Mouse (Mus musculus) right cerebral cortex, adult 18-20 months (tissue): ENCODE results near the gene Gosr1.
"Not testable (repeated sequence)": the region's sequence is repeated elsewhere in the genome, so short reads cannot be mapped to it uniquely, and the experiment has no call there.

Experiments
- DNase-seq: peaks from one replicate; pipeline ENCODE4 v3.0.0; 2022; ENCODE audit warnings: mixed read lengths

The Gosr1 gene

DNA sequence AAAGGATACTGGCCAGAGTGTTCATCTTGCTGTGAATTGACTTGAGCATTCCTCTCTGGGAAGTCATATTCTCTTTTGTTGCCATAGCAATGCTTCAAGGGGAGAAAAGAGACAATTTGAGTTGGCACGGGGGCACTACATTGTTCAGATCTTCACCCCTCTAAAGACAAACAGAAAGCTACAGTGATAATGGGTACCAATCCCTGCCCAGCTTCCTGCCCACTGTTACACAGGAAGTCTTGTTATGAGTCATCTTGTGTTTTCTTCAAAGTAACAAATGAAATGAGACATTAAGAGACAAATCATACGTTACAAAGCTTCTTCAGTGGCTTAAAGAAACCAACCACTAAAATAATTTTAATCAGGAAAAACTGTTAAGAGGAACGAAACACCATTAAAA is 28.8 kb downstream of the Gosr1 start:
- no peak for DNase-seq

DNA sequence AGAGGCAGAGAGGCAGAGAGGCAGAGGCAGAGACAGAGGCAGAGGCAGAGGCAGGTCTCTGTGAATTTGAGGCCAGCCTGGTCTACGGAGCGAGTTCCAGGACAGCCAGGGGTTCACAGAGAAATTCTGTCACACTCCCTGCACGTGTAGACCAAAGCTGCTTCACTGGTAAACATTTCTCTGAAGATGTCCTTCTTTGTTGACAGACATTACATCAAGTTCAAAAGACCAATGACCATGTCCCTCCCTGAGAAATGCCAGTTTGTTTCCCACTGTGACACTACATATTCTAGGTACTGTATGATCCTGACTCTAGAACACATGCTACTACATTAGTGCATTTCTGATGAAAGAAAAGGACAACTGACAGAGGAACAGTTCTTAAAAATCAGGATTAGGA is 32.7 kb downstream of the Gosr1 start:
- DNase-seq: no peak

DNA sequence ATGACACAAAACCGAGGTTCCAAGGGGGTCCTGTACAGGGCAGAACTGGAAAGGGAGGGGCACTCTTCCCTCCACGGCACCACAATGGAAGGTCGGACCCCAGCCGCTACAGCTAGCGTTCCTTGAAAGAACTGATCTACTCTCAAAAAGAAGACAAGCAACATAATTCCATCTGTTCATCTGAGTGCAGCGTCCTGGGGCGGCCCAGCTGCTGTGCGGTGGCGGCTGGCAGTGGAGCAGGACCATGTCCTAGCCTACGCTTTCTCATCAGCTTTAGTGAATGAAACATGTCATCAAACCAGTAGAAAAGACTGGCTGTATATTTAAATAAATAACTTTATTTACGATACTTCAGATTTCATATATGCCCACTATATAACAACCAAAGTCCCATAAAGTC is 35.3 kb downstream of the Gosr1 start:
- DNase-seq: no peak

DNA sequence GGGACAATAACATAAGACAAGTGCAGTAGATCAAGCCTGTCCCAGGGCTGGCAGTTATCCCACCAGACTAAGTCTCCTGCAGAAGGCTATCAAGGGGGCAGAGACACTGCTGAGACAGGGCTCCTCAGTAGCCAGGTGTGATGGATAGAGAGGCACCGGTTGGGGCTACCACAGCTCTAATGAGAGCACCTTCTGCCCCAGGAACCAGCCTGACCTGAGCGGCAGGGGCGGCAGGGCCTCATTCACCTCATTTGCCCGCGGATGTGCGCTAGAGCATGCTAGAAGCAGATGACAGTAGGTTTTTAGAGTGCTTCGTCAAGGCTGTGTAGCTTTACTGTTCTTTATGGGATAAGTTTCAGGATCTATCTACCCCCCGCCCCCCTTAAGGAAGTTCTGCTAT is 39.5 kb downstream of the Gosr1 start:
- no peak for DNase-seq

DNA sequence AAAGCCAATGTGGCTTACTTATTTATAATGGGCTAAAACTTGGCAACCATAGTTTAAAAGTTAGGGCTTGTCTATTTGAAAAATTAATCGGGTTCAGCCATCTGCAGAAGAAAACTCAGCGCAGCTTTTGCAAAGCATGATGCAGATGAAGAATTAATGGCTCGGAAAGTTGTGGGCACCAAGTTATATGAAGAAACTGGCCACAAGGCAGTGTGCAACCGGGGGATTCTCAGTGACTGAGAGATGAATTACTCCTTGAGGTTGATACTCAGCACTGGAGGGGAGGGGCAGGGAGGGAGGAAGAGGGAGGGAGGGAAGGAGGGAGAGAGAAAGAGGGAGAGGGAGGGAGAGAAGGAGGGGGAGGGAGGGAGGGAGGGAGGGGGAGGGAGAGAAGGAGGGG is 46.4 kb downstream of the Gosr1 start:
- DNase-seq: no peak

DNA sequence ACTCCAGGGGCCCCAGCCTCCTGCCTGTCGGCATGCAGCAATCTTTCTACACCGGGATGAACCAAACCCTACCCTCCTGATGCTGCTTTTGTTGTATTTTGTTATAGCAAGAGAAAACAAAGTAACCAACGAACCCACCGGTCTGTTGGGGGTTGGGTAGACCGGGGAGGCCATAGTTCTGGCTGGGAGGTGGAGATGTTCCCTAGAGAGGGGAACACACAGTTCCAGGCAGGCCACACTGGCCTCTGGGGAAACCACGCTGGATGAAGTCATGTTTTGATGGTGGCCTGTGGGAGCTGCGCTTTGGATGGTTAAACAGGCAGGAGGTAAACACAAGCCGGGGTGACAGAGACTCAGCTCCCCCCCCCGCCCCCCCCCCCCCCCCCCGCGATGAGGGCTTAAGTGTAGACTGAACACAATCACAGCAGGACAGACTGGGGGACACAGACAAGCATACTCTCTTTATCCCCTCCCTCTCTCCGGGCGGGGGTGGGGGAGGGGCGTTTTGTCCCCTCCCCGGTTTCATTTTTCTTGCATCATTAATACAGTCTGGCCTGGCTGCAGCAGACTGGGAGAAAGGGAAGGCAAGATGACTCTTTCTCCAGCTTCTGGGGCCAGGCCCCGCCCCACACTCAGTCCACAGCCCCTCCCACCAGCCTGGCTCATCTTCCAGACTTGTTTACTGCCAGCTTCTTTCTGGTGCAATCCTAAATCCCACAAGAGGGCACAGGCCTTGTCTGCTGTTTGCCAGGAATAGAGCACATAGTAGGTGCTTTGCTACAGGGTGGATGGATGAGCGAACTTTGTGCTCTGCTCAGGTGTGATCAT is 53.5 kb downstream of the Gosr1 start:
- DNase-seq: no peak

DNA sequence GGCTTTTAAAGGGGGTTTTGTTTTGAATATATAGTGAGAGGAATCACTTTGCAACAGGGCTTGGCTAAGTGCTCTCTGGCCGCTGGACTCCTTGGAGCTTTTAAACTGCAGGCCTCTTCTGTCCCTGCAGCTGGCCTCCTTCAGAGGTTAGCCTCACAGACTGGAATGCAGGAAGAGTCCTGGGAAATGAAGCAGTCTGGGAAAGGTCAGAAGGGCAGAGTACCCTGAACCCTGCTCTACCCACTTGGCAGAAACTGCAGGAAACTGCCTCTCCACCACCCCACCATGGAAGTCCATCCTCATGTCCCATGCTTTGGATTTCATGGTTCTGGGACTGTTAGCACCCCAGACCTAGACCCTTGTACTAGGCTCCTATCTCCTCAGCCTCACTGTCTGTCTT is 54.5 kb downstream of the Gosr1 start:
- no peak for DNase-seq

DNA sequence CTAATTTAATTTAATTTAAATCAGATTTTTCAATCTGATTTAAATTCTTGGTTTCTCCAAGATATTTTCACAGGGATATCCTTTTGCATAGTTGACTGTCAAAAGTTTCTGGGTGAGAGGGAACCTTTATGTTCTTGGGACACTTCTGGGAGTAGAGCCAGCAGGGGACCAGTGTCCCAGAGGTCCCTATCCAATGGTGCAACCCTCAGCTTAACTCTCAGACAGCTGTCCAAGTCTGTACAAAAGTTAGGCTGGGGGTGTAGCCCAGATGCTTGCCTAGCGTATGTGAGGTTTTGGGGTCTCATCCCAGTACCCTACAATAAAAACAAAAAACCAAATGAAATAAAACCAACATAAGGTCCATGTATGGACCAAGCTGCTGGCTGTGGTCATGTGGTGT is 55.3 kb downstream of the Gosr1 start:
- DNase-seq: no peak

DNA sequence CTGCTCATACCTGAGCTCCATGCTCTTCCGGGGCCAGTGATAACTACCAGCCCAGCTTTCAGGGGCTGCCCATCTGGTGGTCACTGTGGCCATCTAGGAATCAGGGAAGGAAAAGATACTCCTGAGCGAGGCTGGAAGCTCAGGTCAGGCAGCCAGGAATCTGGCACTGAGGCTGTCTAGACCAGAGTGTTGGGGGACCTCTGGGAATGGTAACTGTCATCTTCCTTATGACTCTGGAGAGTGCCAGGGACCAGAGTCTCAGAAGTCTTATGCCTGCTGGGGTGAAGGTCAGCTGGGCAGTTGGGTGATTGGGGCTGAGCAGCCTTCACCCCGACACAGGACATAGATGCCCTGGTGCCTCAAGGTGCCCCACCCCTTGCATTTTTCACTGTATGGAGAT is 55.7 kb downstream of the Gosr1 start:
- DNase-seq: no peak

DNA sequence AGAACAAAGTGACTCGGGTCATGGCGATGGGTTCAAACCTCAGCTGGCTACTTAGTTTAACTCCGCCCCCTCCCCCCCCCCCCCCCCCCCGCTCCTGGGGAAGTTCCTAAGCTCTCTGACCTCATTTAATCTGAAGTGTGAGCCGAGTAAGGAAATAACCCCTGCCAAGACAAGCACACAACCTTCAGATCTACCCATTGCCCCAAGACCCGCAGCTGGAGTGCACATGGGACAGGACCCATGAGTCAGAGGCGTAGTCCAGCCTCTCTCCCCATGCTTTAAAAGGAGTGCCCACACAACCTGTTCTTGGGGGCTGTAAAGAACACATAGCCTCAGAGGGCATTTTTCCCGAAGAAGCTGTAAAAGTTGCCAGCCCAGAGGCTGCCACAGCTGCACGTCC is 63.8 kb downstream of the Gosr1 start:
- no peak for DNase-seq

DNA sequence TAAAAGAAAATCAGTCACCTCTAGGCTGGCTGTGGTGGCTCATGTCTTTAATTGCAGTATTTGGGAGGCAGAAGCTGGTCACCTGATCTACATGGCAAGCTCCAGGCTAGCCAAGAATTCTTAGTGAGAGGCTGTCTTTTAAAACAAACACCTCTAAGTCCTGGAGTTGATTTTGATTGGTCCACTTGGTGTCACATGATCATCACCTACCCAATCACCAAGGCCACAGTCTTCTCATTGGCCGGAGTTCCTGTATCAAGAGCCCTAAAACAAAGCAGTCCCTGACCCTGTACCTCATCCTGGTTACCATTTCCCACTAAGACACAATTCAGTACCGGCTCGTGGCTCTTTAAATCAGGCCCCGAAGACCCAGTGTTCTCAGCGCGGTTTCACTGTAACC is 67.6 kb downstream of the Gosr1 start:
- DNase-seq: peak; percentile 45

DNA sequence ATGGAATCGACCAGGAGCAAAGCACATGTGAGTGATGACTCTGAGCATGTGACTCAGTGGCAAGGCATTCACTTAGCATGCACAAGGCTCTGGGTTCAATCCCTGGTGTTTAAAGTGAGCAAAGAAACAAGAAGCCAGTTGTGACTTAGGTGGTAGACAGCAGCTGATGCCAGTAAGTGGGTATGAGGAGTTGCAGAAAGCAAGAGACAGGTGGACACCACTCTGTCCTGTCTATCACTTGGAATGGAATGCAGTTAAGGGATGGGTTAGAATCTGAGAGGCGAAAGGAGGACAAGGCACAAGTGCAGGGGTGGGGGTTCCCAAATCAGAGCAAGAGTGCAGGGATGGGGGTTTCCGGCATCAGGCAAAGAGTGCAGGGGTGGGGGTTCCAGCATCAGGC is 71.3 kb downstream of the Gosr1 start:
- DNase-seq: no peak

DNA sequence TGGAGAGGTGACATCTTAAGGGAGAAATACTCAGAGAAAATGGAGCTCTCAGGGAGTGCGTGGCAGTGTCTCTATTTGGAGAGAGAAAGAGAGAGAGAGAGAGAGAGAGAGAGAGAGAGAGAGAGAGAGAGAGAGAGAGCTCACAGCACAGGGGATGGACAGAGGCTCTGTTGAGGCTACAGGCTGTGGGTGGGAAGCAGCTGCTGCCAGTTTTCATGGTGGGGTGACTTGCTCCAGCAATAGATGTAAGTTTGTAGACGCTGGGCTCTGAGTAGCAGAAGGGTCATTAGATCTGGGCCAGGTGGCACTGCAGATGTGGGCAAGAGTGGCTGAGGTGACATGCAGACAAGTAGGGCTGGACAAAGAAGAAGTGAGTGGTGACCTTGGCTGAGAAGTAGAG is 77.8 kb downstream of the Gosr1 start:
- no peak for DNase-seq

DNA sequence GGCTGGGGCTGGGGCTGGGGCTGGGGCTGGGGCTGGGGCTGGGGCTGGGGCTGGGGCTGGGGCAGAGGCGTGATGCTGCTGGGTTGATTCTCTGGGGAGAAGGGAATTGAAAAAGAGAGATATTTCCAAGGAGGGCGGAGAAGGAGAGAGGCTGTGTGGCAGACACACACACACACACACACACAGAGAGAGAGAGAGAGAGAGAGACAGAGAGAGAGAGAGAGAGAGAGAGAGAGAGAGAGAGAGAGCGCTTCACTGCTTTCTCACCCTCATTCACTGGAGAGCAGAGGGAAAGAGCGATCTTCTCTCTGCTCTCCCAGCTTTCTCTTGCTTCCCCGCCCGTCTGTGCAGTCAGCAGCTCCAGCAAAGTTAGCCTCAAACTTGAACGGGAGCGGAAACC is 83.9 kb downstream of the Gosr1 start, which contains the start of gene Trarg1:
Trarg1 (plus strand) TSS at position 301 of the 400 bp plus-strand sequence.
- not testable (repeated sequence) for DNase-seq
